Mouse (Mus musculus) bone marrow, adult 2 months (tissue): Measurements from ENCODE around the gene Rsph10b. TPM values are rescaled to one million over a fixed set of nuclear protein-coding genes. Genes with fewer than 3 reads are reported as not detected.
A peak's percentile ranks its signal among the peaks of the same experiment; 100 is the strongest.

Experiments
- H3K27ac ChIP-seq: fragments of 200-500 bp; 2 replicates; pipeline ENCODE4 v1.5.1; 2012; ENCODE audit warnings: low read depth, mild to moderate bottlenecking, control low read depth, inconsistent platforms, low read length; ENCODE audit not compliant: control insufficient read depth, poor library complexity, insufficient read depth
- H3K4me1 ChIP-seq: fragments of 200-500 bp; 2 replicates; pipeline ENCODE4 v1.6.1; 2011; ENCODE audit warnings: low read length; ENCODE audit not compliant: control insufficient read depth, insufficient read depth
- H3K4me3 ChIP-seq: fragments of 200-500 bp; replicated peaks from 2 replicates; pipeline ENCODE3; 2011; ENCODE audit warnings: mild to moderate bottlenecking, low read depth, low read length, control low read depth; ENCODE audit not compliant: control insufficient read depth
- CTCF ChIP-seq: fragments of 200-500 bp; IDR thresholded peaks from 2 replicates; pipeline ENCODE4 v1.5.1; 2011; ENCODE audit warnings: low read length, control low read depth; ENCODE audit not compliant: control insufficient read depth, insufficient read depth
- POLR2A ChIP-seq: fragments of 200-500 bp; IDR thresholded peaks from 2 replicates; pipeline ENCODE4 v1.6.1; 2011; ENCODE audit warnings: low read depth, mild to moderate bottlenecking, control low read depth, low read length, borderline replicate concordance; ENCODE audit not compliant: control insufficient read depth
- WGBS: fragments of 180-500 bp; shearing (Covaris S2); methylation state at CpG from one replicate; pipeline ENCODE4 v1.1.7; 2018; 5-methylcytosine and 5-hydroxymethylcytosine counted together
- polyA plus RNA-seq: library from polyadenylated mRNA; stranded (reverse); fragments of >200 nt; gene quantifications from 2 replicates; pipeline ENCODE4 v1.2.4, GENCODE M21; 2011; ENCODE audit warnings: low replicate concordance; ENCODE audit not compliant: missing spikeins, insufficient read depth, insufficient read length

Gene Rsph10b
- polyA plus RNA-seq, 1 experiment: 4.8 TPM

- Histone ChIP-seq H3K4me3 (no peak overlapping the region), H3K4me1 (no peaks in the 10 kb centered on the region), H3K27ac (no peak overlapping the region)
- no peak for TF ChIP-seq CTCF
- TF ChIP-seq POLR2A: no peak
- WGBS: 58% methylated on average over 5 of the region's 5 CpGs
Measured at GRCm38 (mm10) chr5:143950016-143950415, 17.2 kb downstream of the Rsph10b start.

- H3K4me1 ChIP-seq: no peaks in the 10 kb centered on the region
- WGBS: 85% methylated on average over 6 of the region's 6 CpGs
- no peak overlapping the region for H3K4me3 ChIP-seq
- no peak for TF ChIP-seq POLR2A
- TF ChIP-seq CTCF: no peak
- H3K27ac ChIP-seq: no peak overlapping the region
Measured at GRCm38 (mm10) chr5:143957101-143957500, 24.3 kb downstream of the Rsph10b start.

DNA sequence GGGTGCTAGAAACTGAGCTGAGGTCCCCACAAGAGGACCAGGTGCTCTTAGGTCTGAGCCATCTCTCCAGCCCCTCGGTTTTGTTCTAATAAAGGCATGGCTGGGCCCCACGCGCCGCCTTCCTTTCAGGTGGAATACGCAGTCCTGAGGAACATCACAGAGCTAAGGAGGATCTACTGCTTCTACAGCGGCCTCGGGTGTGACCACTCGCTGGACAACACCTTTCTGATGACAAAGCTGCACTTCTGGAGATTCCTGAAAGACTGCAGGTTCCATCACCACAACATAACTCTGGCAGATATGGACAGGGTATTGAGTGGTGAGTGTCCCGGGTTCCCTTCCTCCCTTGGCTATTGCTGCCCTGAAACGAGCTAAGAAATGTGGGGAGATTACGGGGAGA lies 26.7 kb downstream of the Rsph10b start:
- H3K4me1 ChIP-seq: no peaks in the 10 kb centered on the region
- H3K4me3 ChIP-seq: no peak overlapping the region
- 88% methylated on average over 11 of the region's 11 CpGs for WGBS
- TF ChIP-seq CTCF (no peak), POLR2A (no peak)
- H3K27ac ChIP-seq: no peak overlapping the region

GRCm38 (mm10) chr5:143961176-143961575 lies 28.3 kb downstream of the Rsph10b start:
- no peak for TF ChIP-seq POLR2A
- Histone ChIP-seq H3K4me1 (no peaks in the 10 kb centered on the region), H3K27ac (no peak overlapping the region), H3K4me3 (no peak overlapping the region)
- WGBS: 78% methylated on average over 8 of the region's 8 CpGs

DNA sequence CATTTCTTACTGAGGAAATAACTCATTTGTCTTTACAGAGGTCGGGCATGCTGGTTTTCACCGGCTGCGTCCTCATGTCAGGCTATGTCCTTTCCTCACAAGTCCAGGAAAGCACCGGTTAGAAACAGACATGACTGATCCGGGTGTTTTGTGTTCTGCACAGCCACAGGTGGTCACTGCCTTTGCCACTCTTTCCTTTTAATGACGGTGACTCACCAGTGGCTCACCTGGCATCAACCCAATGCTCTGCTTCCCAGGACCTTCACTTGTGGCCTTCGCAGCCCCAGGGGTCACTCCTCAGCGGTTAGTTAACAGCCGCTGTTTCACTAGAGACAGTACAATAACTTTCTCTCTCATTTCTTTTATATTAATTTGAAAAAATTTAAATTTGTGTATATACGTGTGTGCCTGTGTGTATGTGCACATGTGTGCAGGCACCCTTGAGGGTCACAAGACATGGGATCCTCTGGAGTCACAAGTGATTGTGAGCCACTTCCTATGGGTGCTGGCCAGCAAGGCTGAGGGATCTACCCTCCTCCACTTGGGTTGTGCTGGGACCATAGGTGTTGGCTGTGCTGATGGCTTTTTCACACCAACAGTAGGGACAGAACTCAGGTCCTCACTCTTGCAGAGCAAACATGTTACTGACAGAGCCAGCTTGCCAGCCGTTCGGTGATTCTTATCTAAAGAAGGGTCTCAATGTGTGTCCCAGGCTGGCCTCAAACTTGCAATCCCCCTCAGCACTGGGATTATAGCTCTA lies 32.9 kb downstream of the Rsph10b start:
- no peak for TF ChIP-seq POLR2A
- no peak for TF ChIP-seq CTCF
- Histone ChIP-seq H3K4me3 (no peak overlapping the region), H3K27ac (no peak overlapping the region), H3K4me1 (no peaks in the 10 kb centered on the region)
- 61% methylated on average over 12 of the region's 12 CpGs for WGBS

DNA sequence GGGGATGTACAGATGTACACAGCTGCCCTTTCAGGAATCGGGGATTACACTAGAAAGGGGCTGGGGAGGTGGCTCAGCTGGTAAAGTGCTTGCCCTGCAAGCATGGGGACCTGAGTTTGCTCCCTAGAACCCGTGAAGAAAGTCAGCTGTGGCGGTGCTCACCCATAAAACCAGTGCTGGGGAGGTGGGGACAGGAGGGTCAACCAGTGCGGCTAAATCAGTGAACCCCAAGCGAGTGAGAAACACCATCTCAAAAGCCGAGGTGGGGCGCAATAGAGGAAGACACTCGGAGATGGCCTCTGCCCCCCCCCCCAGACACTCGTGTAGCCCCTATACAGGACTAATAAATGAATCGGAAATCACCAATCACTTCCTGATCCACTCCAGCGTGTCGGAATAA lies 33.8 kb downstream of the Rsph10b start:
- no peaks in the 10 kb centered on the region for H3K4me1 ChIP-seq
- 81% methylated on average over 12 of the region's 12 CpGs for WGBS
- TF ChIP-seq CTCF (no peak), POLR2A (no peak)
- H3K4me3 ChIP-seq: no peak overlapping the region
- no peak overlapping the region for H3K27ac ChIP-seq

- TF ChIP-seq POLR2A (no peak), CTCF (no peak)
- peaks cover 4% of the 10 kb centered on the region for H3K4me1 ChIP-seq
- 56% methylated on average over 3 of the region's 3 CpGs for WGBS
- H3K4me3 ChIP-seq: no peak overlapping the region
- H3K27ac ChIP-seq: no peak overlapping the region
Measured at GRCm38 (mm10) chr5:143972628-143973027, 39.8 kb downstream of the Rsph10b start.

DNA sequence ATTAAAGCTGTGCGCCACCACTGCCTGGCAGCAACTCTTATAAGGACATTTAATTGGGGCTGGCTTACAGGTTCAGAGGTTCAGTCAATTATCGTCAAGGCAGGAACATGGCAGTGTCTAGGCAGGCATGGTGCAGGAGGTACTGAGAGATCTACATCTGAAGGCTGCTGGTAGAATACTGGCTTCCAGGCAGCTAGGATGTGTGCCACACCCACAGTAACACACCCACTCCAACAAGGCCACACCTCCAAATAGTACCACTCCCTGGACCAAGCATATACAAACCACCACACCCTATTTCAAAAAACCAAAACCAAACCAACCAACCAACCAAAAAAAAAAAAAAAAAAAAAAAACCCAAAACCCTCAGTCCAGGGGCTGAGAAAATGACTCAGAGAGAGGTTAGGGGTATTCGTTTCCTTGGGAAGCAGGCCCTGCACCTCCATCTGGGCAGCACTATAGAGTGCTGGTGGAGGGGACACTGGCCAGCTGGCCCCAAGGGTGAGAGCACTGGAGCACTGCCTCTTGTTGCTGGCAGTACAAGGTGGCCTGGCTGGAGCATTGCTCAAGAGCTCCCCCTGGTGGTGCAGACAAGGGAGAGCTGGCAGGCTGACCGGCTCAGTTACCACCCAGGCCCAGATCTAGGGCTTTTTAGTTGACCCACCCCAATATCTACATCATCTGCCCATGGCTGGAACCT lies 42.2 kb downstream of the Rsph10b start:
- H3K27ac ChIP-seq: peak overlapping the region; percentile 59
- TF ChIP-seq POLR2A (peak; percentile 18; the same call in 1 of the 2 replicates), CTCF (peak; percentile 94)
- H3K4me1 ChIP-seq: peaks cover 4% of the 10 kb centered on the region
- WGBS: 44% methylated on average over 4 of the region's 4 CpGs
- H3K4me3 ChIP-seq: no peak overlapping the region
